Mouse (Mus musculus) heart, postnatal 25 days (tissue): Measurements from ENCODE around the gene Tmbim7. TPM values are rescaled to one million over a fixed set of nuclear protein-coding genes. Genes with fewer than 3 reads are reported as not detected.

Experiments used
- DNase-seq: peaks from one replicate; pipeline ENCODE4 v3.0.0; 2022; ENCODE audit warnings: low spot score
- intact Hi-C: fragments of 180-260 bp; cut with DNase I; formaldehyde crosslinking; loops from one replicate; pipeline ENCODE4 v1.15.1; 2025
- total RNA-seq, 2 experiments: library from RNA; stranded (reverse); gene quantifications; 2 replicates each; pipeline ENCODE4 v1.2.3; 2021

The Tmbim7 gene
- total RNA-seq, 2 experiments from 2014 or later, result not detected

- intact Hi-C loops, result no loop called here
These were observed 2.8 kb downstream of the Tmbim7 start for GRCm38 (mm10) chr5:3653801-3654200.

GRCm38 (mm10) chr5:3657085-3657484, 6.1 kb downstream of the Tmbim7 start, which contains the start of gene Gatad1:
Gene Gatad1 (minus strand): TSS chr5:3657185.
- DNase-seq, result no peak
- intact Hi-C loops, result no loop called here

More at GRCm38 (mm10) chr5:3653801-3654200, 2.8 kb downstream of the Tmbim7 start:
- DNase-seq, result no peak

DNA sequence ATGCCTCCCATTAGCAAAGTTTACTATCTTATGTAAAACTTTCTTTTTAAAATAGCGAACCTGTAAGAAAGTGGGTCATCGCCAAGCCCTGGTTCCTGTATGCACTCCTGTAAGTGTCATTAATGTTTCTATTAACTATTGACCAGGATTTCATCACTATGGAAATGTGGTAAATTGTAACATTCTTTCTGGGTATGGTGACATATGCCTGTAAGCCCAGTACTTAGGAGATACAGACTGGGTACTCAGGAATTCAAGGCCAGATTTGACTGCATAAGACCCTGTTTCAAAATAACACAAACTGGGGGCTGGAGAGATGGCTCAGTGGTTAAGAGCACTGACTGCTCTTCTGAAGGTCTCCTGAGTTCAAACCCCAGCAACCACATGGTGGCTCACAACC, 14.2 kb downstream of the Tmbim7 start:
- intact Hi-C loops, result no loop called here

GRCm38 (mm10) chr5:3666585-3666984, 15.6 kb downstream of the Tmbim7 start:
- DNase-seq, result no peak

More for the DNA sequence above, 14.2 kb downstream of the Tmbim7 start:
- no peak for DNase-seq

DNA sequence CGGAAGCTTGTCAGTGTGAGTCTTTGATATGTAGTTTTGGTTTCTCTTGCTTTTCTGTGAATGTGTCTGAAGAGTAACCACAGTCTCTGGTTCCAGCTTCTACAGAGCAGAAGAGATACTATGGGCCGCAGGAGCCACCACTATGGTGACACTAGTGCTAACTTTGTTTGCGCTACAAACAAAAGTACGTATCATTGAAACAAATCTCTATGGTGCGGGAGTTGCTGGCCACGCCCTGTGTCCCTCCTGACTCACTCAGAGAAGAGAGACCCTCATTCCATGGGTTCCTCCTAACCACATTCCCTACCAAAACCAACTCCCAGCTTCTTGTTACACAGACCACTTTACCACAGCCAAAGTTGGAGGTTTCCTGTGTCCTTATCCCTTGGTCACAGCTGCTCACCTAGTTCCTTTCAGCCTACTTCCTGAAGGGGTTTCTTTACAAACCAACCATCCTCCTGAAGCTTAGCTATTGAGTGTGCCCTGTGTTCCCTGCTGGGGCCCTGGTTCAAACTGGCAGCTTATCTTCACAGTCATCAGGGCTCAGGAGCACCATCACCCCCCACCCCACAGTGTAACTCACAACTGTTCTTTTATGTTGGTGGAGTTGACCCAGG, 19.1 kb downstream of the Tmbim7 start:
- intact Hi-C loops, result no loop called here
- DNase-seq, result no peak

More at GRCm38 (mm10) chr5:3666585-3666984, 15.6 kb downstream of the Tmbim7 start:
- intact Hi-C loops, result no loop called here

DNA sequence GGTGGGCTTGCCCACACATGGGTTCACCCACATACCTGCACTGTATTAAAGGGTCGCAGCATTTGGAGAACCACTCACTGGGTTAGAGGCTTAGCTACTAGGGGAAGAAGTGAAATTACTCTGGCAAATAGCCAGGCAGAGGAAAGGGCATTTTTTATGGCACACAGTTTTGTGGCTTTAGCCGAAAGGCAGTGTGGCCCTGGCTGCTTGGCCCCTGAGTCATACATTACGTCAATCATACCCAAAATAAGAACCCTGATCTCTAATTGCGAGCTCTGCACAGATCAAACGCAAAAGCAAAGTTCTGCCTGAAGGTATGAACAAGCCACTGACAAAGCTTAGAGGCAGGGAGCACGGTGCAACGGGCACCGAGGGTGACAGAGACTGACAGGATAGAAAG, 37.3 kb downstream of the Tmbim7 start:
- intact Hi-C loops, result no loop called here
- DNase-seq, result no peak

GRCm38 (mm10) chr5:3691283-3691682, 40.3 kb downstream of the Tmbim7 start:
- no peak for DNase-seq
- intact Hi-C loops, result no loop called here

DNA sequence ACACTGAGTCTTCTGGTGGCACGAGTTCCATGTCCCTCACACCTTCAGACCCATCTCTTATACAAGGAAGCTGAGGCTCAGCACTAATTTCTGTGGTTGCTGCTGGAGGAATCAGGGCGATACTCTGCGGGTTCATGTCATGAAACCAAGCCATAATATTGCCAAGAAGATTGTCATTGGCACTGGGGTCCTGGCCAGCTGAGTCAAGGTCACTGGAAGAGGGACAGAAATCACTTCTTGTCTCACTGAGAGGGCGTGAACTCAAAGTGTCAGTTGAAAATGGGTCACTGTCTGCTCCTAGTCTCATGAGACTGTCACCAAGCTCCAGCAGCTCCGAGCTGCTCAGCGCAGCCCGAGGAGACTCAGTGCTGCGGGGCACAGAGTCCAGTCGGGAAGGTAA, 42.0 kb downstream of the Tmbim7 start:
- no peak for DNase-seq

GRCm38 (mm10) chr5:3695191-3695590, 44.2 kb downstream of the Tmbim7 start:
- intact Hi-C loops, result no loop called here
- no peak for DNase-seq

More for the DNA sequence above, 42.0 kb downstream of the Tmbim7 start:
- intact Hi-C loops, result no loop called here

GRCm38 (mm10) chr5:3696031-3696430, 45.0 kb downstream of the Tmbim7 start:
- no peak for DNase-seq
- intact Hi-C loops, result no loop called here

GRCm38 (mm10) chr5:3700025-3700424, 49.0 kb downstream of the Tmbim7 start:
- intact Hi-C loops, result no loop called here
- DNase-seq, result no peak

DNA sequence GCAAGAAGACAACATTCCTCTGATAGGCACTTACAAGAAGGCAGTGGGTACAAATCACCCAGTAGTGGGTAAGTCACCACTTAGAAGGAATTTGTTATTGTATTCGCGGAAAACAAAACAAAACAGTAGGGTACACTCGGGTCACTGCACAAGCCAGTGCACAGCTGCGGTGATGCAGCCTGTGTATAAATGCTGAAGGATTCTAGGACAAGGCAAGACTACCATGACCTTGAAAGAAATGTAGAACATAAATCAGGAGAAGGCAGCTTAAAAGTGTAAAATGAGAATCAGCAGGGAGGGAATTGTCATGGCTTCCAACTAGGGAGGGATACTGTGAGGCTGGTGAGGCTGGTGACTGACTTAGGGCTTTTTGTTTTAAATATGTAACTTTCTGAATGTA, 51.2 kb downstream of the Tmbim7 start:
- no peak for DNase-seq
- intact Hi-C loops, result no loop called here

DNA sequence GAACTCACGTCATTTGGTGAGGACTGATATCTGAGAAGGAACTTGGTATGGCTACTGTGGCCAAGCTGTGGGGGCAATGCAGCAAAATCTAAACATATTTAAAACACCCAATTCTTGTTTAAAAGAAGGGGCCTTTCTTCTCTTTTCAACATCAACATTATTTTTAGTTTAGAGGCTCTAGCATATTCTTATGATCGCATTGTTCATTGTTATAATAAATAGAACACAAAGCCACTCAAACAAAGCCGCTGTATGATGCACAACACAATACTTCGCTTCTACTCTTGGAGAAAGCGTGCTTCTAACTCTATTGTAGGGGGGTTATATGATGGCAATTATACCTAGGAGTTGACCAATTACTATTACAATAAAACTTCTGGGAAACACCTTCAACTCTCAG, 64.8 kb downstream of the Tmbim7 start:
- no peak for DNase-seq
- intact Hi-C loops, result no loop called here

GRCm38 (mm10) chr5:3719371-3719770, 68.4 kb downstream of the Tmbim7 start:
- no peak for DNase-seq
- intact Hi-C loops, result no loop called here

DNA sequence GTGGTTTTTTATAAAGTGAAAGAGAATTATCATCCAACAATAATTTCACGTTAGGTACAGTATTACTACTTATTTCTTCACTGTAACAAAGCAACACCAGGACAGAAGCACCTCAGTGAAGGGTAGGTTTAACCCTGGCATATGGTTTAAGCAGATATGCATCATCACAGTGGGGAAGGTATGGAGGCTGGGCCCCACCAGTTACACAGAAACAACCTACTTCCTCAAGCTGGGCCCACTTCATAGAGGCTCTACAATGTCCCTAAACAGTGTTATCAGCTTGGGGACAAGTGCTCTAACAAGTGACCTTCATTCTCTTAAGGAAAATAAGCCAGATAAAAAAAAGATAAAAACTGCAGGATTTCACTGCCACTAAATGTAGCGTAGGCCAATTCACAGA, 71.9 kb downstream of the Tmbim7 start:
- intact Hi-C loops, result no loop called here
- DNase-seq, result no peak

DNA sequence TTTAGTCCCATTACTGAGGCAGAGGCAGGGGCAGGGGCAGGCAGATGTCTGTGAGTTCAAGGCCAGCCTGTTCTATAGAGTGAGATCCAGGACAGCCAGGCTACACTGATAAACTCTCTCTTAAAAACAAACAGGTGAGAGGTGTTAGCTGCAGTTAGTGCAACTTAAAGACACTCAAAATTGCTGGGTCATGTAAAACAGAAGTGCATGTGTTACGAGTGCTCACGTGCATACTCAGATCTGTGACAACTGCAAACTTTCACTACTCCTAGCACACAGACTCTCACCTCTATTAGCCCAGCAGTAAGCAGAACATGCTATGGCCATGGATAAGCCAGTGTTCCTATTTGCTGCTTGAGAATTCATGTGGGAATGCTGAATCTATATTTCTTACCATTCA, 72.4 kb downstream of the Tmbim7 start:
- DNase-seq, result no peak
- intact Hi-C loops, result no loop called here

- intact Hi-C loops, result no loop called here
- DNase-seq, result no peak
These were observed 74.5 kb downstream of the Tmbim7 start for GRCm38 (mm10) chr5:3725491-3725890.

DNA sequence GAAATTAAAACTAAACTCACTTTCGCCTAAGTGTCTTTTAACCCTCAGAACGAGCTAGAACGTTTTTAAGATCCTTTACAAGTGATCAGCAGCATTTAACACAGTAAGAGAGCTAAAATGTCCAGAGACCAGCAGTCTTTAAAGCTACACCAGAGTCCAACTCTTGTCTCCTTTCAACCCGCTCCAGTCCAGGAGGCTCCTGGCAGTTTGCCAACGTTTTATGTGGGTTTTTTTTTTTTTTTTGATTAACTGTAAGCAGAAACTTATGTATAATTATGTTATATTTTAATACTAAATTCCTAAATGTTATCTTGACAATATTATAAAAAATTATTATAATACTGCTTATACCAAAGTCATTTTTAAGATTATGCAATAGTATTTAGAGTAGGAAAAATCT, 77.8 kb downstream of the Tmbim7 start:
- intact Hi-C loops, result no loop called here
- DNase-seq, result no peak
